Mouse (Mus musculus) cortical plate, adult 2 months (tissue): ENCODE data around the gene Traf3ip3. TPM values are rescaled to one million over a fixed set of nuclear protein-coding genes. Genes with fewer than 3 reads are reported as not detected.

Source experiments
- H3K27ac ChIP-seq: fragments of 200-500 bp; 2 replicates; pipeline ENCODE4 v1.5.1; 2012; ENCODE audit warnings: low read length, control low read depth, inconsistent platforms; ENCODE audit not compliant: insufficient read depth
- H3K4me1 ChIP-seq: fragments of 200-500 bp; 2 replicates; pipeline ENCODE4 v1.6.1; 2011; ENCODE audit warnings: low read length; ENCODE audit not compliant: control insufficient read depth, insufficient read depth
- H3K4me3 ChIP-seq: fragments of 200-500 bp; 2 replicates; pipeline ENCODE4 v1.5.1; 2011; ENCODE audit warnings: mild to moderate bottlenecking, low read length, control low read depth; ENCODE audit not compliant: insufficient read depth
- CTCF ChIP-seq: fragments of 200-500 bp; IDR thresholded peaks from 2 replicates; pipeline ENCODE4 v1.5.1; 2011; ENCODE audit warnings: mild to moderate bottlenecking, control low read depth, low read length; ENCODE audit not compliant: insufficient read depth; ENCODE audit errors: extremely low read depth
- POLR2A ChIP-seq: fragments of 200-500 bp; IDR thresholded peaks from 2 replicates; pipeline ENCODE4 v1.6.1; 2011; ENCODE audit warnings: mild to moderate bottlenecking, low read length, control low read depth; ENCODE audit not compliant: insufficient read depth; ENCODE audit errors: extremely low read depth
- polyA plus RNA-seq: library from polyadenylated mRNA; depleted of rRNA; stranded (reverse); fragments of >200 nt; gene quantifications from 2 replicates; pipeline ENCODE4 v1.2.3, GENCODE M21; 2012

Gene Traf3ip3
- polyA plus RNA-seq, 1 experiment, result 2.4 TPM

- H3K4me3 ChIP-seq, result no peak overlapping the region
- H3K27ac ChIP-seq, result no peak overlapping the region
- no peaks in the 10 kb centered on the region for H3K4me1 ChIP-seq
- TF ChIP-seq CTCF (no peak), POLR2A (no peak)
Measured at GRCm38 (mm10) chr1:193214053-193214452, 12.6 kb upstream of the Traf3ip3 start.

GRCm38 (mm10) chr1:193211371-193211770 is 9.9 kb upstream of the Traf3ip3 start:
- no peaks in the 10 kb centered on the region for H3K4me1 ChIP-seq
- H3K4me3 ChIP-seq, result no peak overlapping the region
- H3K27ac ChIP-seq, result no peak overlapping the region
- no peak for TF ChIP-seq POLR2A
- TF ChIP-seq CTCF, result no peak

- no peak overlapping the region for H3K27ac ChIP-seq
- no peak overlapping the region for H3K4me3 ChIP-seq
- TF ChIP-seq POLR2A, result no peak
- TF ChIP-seq CTCF, result peak; percentile 98
- no peaks in the 10 kb centered on the region for H3K4me1 ChIP-seq
Measured at GRCm38 (mm10) chr1:193208178-193208577, 6.7 kb upstream of the Traf3ip3 start.

- H3K27ac ChIP-seq, result no peak within 1 kb of the TSS
- no peak within 1 kb of the TSS for H3K4me3 ChIP-seq
- no peaks in the 10 kb centered on the region for H3K4me1 ChIP-seq
- TF ChIP-seq POLR2A, result no peak
- TF ChIP-seq CTCF, result no peak
Measured at GRCm38 (mm10) chr1:193207503-193207902, 6.0 kb upstream of the Traf3ip3 start, which contains the start of gene Lamb3. Gene Lamb3, plus strand, starts transcription at chr1:193207699.

- no peak for TF ChIP-seq POLR2A
Measured at GRCm38 (mm10) chr1:193205431-193205830, 3.9 kb upstream of the Traf3ip3 start.

GRCm38 (mm10) chr1:193203821-193204220 is 2.3 kb upstream of the Traf3ip3 start:
- no peak for TF ChIP-seq POLR2A
- no peak for TF ChIP-seq CTCF
- no peak overlapping the region for H3K27ac ChIP-seq
- H3K4me1 ChIP-seq, result no peaks in the 10 kb centered on the region
- no peak overlapping the region for H3K4me3 ChIP-seq

More at GRCm38 (mm10) chr1:193205431-193205830, 3.9 kb upstream of the Traf3ip3 start:
- Histone ChIP-seq H3K4me1 (no peaks in the 10 kb centered on the region), H3K27ac (no peak overlapping the region), H3K4me3 (no peak overlapping the region)

- Histone ChIP-seq H3K4me3 (no peak overlapping the region), H3K27ac (no peak overlapping the region), H3K4me1 (no peaks in the 10 kb centered on the region)
- TF ChIP-seq POLR2A (no peak), CTCF (no peak)
Measured at GRCm38 (mm10) chr1:193200640-193201382, 692 bp downstream of the Traf3ip3 start.

GRCm38 (mm10) chr1:193198312-193198711 is 3.2 kb downstream of the Traf3ip3 start:
- no peak overlapping the region for H3K27ac ChIP-seq
- no peak overlapping the region for H3K4me3 ChIP-seq
- H3K4me1 ChIP-seq, result no peaks in the 10 kb centered on the region
- TF ChIP-seq POLR2A (no peak), CTCF (no peak)

- Histone ChIP-seq H3K27ac (no peak overlapping the region), H3K4me3 (no peak overlapping the region), H3K4me1 (no peaks in the 10 kb centered on the region)
- TF ChIP-seq CTCF, result no peak
- TF ChIP-seq POLR2A, result no peak
Measured at GRCm38 (mm10) chr1:193197494-193198205, 3.9 kb downstream of the Traf3ip3 start.
